Comparison of ENCODE assay signal across 9 mouse cellular contexts in genomic region chr10:82631133-82631532, GRCm38 (mm10). TPM values are rescaled to one million over a fixed set of nuclear protein-coding genes. Genes with fewer than 3 reads are reported as not detected.
DNase-seq lines count a peak whose midpoint lies in the region; ATAC-seq lines count a peak whose summit lies in the region.
"Had no signal": no experiment of that assay in that cellular context is flagged by ENCODE, and none has a peak within 500 bp of the region (broad histone marks: within the 10 kb centered on the region; RNA-seq: fewer than 3 reads in every experiment).

No protein-coding gene starts in this region.

- ATAC-seq in kidney, embryonic 14.5 days (ENCODE audit: low FRiP score, low TSS enrichment): no peak
- no peak for ATAC-seq in hindbrain, embryonic 15.5 days (ENCODE audit: low FRiP score, low read depth)
- no peak for ATAC-seq in midbrain, embryonic 14.5 days (ENCODE audit: low FRiP score, low TSS enrichment)

- DNase-seq in kidney, postnatal 36 days: no peak
- peak; percentile 13 for DNase-seq in Muller cell, postnatal 12 days (ENCODE audit: inconsistent ontology term)
- no peak for DNase-seq in midbrain, embryonic 14.5 days
- no peak for DNase-seq in gastrocnemius, adult 8-10 months (ENCODE audit: low spot score in 2 of 2)
- DNase-seq in testis, postnatal 10 days (ENCODE audit: low spot score): no peak
- no peak for DNase-seq in testis, postnatal 14 days (ENCODE audit: low spot score)

- H3K27ac ChIP-seq in kidney, embryonic 14.5 days (ENCODE audit: low read depth, low read length): no peak overlapping the region
- no peak overlapping the region for H3K27ac ChIP-seq in hindbrain, embryonic 15.5 days (replicated peaks)
- H3K27ac ChIP-seq in midbrain, embryonic 14.5 days (replicated peaks; ENCODE audit: low read depth, low read length): no peak overlapping the region

- peak overlapping the region; percentile 85; the same call in 1 of the 2 replicates for H3K4me3 ChIP-seq in kidney, embryonic 14.5 days (ENCODE audit: low read length)
- peak overlapping the region; percentile 62 for H3K4me3 ChIP-seq in hindbrain, embryonic 15.5 days
- peak overlapping the region; percentile 69 for H3K4me3 ChIP-seq in midbrain, embryonic 14.5 days (replicated peaks; ENCODE audit: low read depth, low read length)

- WGBS in kidney, embryonic 14.5 days: 83% methylated on average over 7 of the region's 7 CpGs
- WGBS in hindbrain, embryonic 15.5 days: 76% methylated on average over 7 of the region's 7 CpGs
- WGBS in midbrain, embryonic 14.5 days: 80% methylated on average over 7 of the region's 7 CpGs

- no peaks in the 10 kb centered on the region for H3K27me3 ChIP-seq in kidney, embryonic 14.5 days (ENCODE audit: control insufficient read depth, insufficient read depth, low read length)
- no peaks in the 10 kb centered on the region for H3K27me3 ChIP-seq in hindbrain, embryonic 15.5 days
- no peaks in the 10 kb centered on the region for H3K27me3 ChIP-seq in midbrain, embryonic 14.5 days (ENCODE audit: control insufficient read depth, insufficient read depth, low read length)

- no peaks in the 10 kb centered on the region for H3K9me3 ChIP-seq in kidney, embryonic 14.5 days (ENCODE audit: control insufficient read depth, low read length)
- no peaks in the 10 kb centered on the region for H3K9me3 ChIP-seq in hindbrain, embryonic 15.5 days
- H3K9me3 ChIP-seq in midbrain, embryonic 14.5 days (ENCODE audit: control insufficient read depth, low read length): no peaks in the 10 kb centered on the region

- peaks cover 14% of the 10 kb centered on the region for H3K4me1 ChIP-seq in kidney, embryonic 14.5 days (ENCODE audit: control insufficient read depth, insufficient read depth, low read length)
- peaks cover 22% of the 10 kb centered on the region for H3K4me1 ChIP-seq in hindbrain, embryonic 15.5 days (replicated peaks)
- peaks cover 15% of the 10 kb centered on the region for H3K4me1 ChIP-seq in midbrain, embryonic 14.5 days (ENCODE audit: control insufficient read depth, insufficient read depth, low read length)

- H3K4me2 ChIP-seq in kidney, embryonic 14.5 days (replicated peaks; ENCODE audit: low read depth, low read length): peak overlapping the region; percentile 90
- H3K4me2 ChIP-seq in hindbrain, embryonic 15.5 days: peak overlapping the region; percentile 81
- peak overlapping the region; percentile 85 for H3K4me2 ChIP-seq in midbrain, embryonic 14.5 days (ENCODE audit: low read length)

- H3K9ac ChIP-seq in kidney, embryonic 14.5 days (ENCODE audit: low read depth, low read length): peak overlapping the region; percentile 89; the same call in 1 of the 2 replicates
- H3K9ac ChIP-seq in hindbrain, embryonic 15.5 days: peak overlapping the region; percentile 84; the same call in 1 of the 2 replicates
- peak overlapping the region; percentile 84; the same call in 1 of the 2 replicates for H3K9ac ChIP-seq in midbrain, embryonic 14.5 days (replicated peaks; ENCODE audit: low read length)

- peaks cover 8% of the 10 kb centered on the region; the same call in 1 of the 2 replicates for H3K36me3 ChIP-seq in kidney, embryonic 14.5 days (ENCODE audit: control insufficient read depth, insufficient read depth, low read length)
- H3K36me3 ChIP-seq in hindbrain, embryonic 15.5 days: peaks cover 11% of the 10 kb centered on the region; the same call in 1 of the 2 replicates
- H3K36me3 ChIP-seq in midbrain, embryonic 14.5 days (ENCODE audit: control insufficient read depth, insufficient read depth, low read length): peaks cover 6% of the 10 kb centered on the region; the same call in 1 of the 2 replicates

RNA-seq across cellular contexts. Expression of gene Tdg, which starts 1.5 kb away (rescaled TPM):
- 99.4 and 186 TPM in 2 replicates for polyA plus RNA-seq in kidney, embryonic 14.5 days (2014; fragmentation: Nextera tagmentation; extraction: Ambion mirVana)
- 146 and 153 TPM in 2 replicates for polyA plus RNA-seq in hindbrain, embryonic 15.5 days (2015; fragmentation: Nextera tagmentation; extraction: Ambion mirVana)
- polyA plus RNA-seq in midbrain, embryonic 14.5 days (2014; fragmentation: Nextera tagmentation; extraction: Ambion mirVana): 140 and 204 TPM in 2 replicates
- total RNA-seq in gastrocnemius, adult 8-10 months (2022): 10 to 100 TPM in 3 of 4 experiments, 1 to 10 TPM in 1; 9.7 to 15.1 (median 11.9) TPM

RNA-seq across cellular contexts. Expression of gene 1190007I07Rik, which starts 8.1 kb away (rescaled TPM):
- 56.2 and 67.2 TPM in 2 replicates for polyA plus RNA-seq in kidney, embryonic 14.5 days (2014; fragmentation: Nextera tagmentation; extraction: Ambion mirVana)
- 32.6 and 36.5 TPM in 2 replicates for polyA plus RNA-seq in hindbrain, embryonic 15.5 days (2015; fragmentation: Nextera tagmentation; extraction: Ambion mirVana)
- 39.9 and 50.7 TPM in 2 replicates for polyA plus RNA-seq in midbrain, embryonic 14.5 days (2014; fragmentation: Nextera tagmentation; extraction: Ambion mirVana)
- 10 to 100 TPM; 24.7 to 33.5 (median 30.4) TPM for total RNA-seq in gastrocnemius, adult 8-10 months (2022)

RNA-seq across cellular contexts. Expression of gene Glt8d2, which starts 59.3 kb away (rescaled TPM):
- 3.0 and 4.0 TPM in 2 replicates for polyA plus RNA-seq in kidney, embryonic 14.5 days (2014; fragmentation: Nextera tagmentation; extraction: Ambion mirVana)
- 1.5 TPM in 2 replicates for polyA plus RNA-seq in hindbrain, embryonic 15.5 days (2015; fragmentation: Nextera tagmentation; extraction: Ambion mirVana)
- polyA plus RNA-seq in midbrain, embryonic 14.5 days (2014; fragmentation: Nextera tagmentation; extraction: Ambion mirVana): 0.77 and 1.3 TPM in 2 replicates
- 1 to 10 TPM; 1.1 to 2.7 (median 1.6) TPM for total RNA-seq in gastrocnemius, adult 8-10 months (2022)
- polyA plus RNA-seq: liver, adult 2 months had no signal
